Mouse (Mus musculus) small intestine, adult 2 months (tissue): ENCODE measurements around the gene Bspry. TPM values are rescaled to one million over a fixed set of nuclear protein-coding genes. Genes with fewer than 3 reads are reported as not detected.

ENCODE experiments used
- H3K27ac ChIP-seq: fragments of 200-500 bp; 2 replicates; pipeline ENCODE4 v1.5.1; 2012; ENCODE audit warnings: low read depth, low read length, control low read depth, inconsistent platforms; ENCODE audit not compliant: insufficient read depth
- H3K27me3 ChIP-seq: fragments of 200-500 bp; 2 replicates; pipeline ENCODE4 v1.6.1; 2012; ENCODE audit warnings: mild to moderate bottlenecking, moderate library complexity, low read length, inconsistent platforms; ENCODE audit not compliant: control insufficient read depth, insufficient read depth
- H3K36me3 ChIP-seq: fragments of 200-500 bp; 2 replicates; pipeline ENCODE4 v1.6.1; 2012; ENCODE audit warnings: mild to moderate bottlenecking, low read length, control low read depth, inconsistent platforms; ENCODE audit not compliant: control insufficient read depth, insufficient read depth
- H3K4me1 ChIP-seq: fragments of 200-500 bp; 2 replicates; pipeline ENCODE4 v1.6.1; 2012; ENCODE audit warnings: low read length, inconsistent platforms, mixed read lengths; ENCODE audit not compliant: control insufficient read depth, insufficient read depth, insufficient read length
- H3K4me3 ChIP-seq: fragments of 200-500 bp; 2 replicates; pipeline ENCODE4 v1.5.1; 2012; ENCODE audit warnings: low read depth, mild to moderate bottlenecking, control low read depth, inconsistent platforms, low read length, moderate library complexity
- CTCF ChIP-seq: fragments of 200-500 bp; IDR thresholded peaks from 2 replicates; pipeline ENCODE4 v1.5.1; 2012; ENCODE audit warnings: low read depth, mild to moderate bottlenecking, control low read depth, inconsistent platforms, low read length, moderate library complexity, mixed read lengths; ENCODE audit not compliant: insufficient replicate concordance, insufficient read length; ENCODE audit errors: extremely low read depth
- POLR2A ChIP-seq: fragments of 200-500 bp; IDR thresholded peaks from 2 replicates; pipeline ENCODE4 v1.6.1; 2012; ENCODE audit warnings: low read depth, mild to moderate bottlenecking, control low read depth, inconsistent platforms, low read length, moderate library complexity
- WGBS: fragments of 180-500 bp; shearing (Covaris S2); methylation state at CpG from one replicate; pipeline ENCODE4 v1.1.7; 2018; 5-methylcytosine and 5-hydroxymethylcytosine counted together
- polyA plus RNA-seq: library from polyadenylated mRNA; depleted of rRNA; stranded (reverse); fragments of >200 nt; gene quantifications from 2 replicates; pipeline ENCODE4 v1.2.3, GENCODE M21; 2012; rRNA removed

The Bspry gene
- polyA plus RNA-seq, 1 experiment = 104 TPM

- no peaks in the 10 kb centered on the region for H3K27me3 ChIP-seq
- TF ChIP-seq POLR2A (no peak), CTCF (no peak)
- H3K4me1 ChIP-seq = no peaks in the 10 kb centered on the region
- no peak overlapping the region for H3K27ac ChIP-seq
- 81% methylated on average over 3 of the region's 3 CpGs for WGBS
- no peak overlapping the region for H3K4me3 ChIP-seq
- H3K36me3 ChIP-seq = no peaks in the 10 kb centered on the region
Measured at GRCm38 (mm10) chr4:62541802-62542201, 61.9 kb downstream of the Bspry start.

- 86% methylated on average over 6 of the region's 6 CpGs for WGBS
- no peaks in the 10 kb centered on the region for H3K36me3 ChIP-seq
- TF ChIP-seq CTCF (no peak), POLR2A (no peak)
Measured at GRCm38 (mm10) chr4:62543782-62544181, 63.9 kb downstream of the Bspry start.

GRCm38 (mm10) chr4:62544801-62545200, 64.9 kb downstream of the Bspry start:
- no peak overlapping the region for H3K27ac ChIP-seq
- no peaks in the 10 kb centered on the region for H3K27me3 ChIP-seq
- TF ChIP-seq POLR2A (no peak), CTCF (no peak)
- no peaks in the 10 kb centered on the region for H3K36me3 ChIP-seq
- no peaks in the 10 kb centered on the region for H3K4me1 ChIP-seq
- H3K4me3 ChIP-seq = no peak overlapping the region

More at GRCm38 (mm10) chr4:62543782-62544181, 63.9 kb downstream of the Bspry start:
- Histone ChIP-seq H3K27me3 (no peaks in the 10 kb centered on the region), H3K4me1 (no peaks in the 10 kb centered on the region), H3K4me3 (no peak overlapping the region), H3K27ac (no peak overlapping the region)

Other genes with a start within 250 kb of the Bspry start
- 0.03 and 0.19 TPM in 2 replicates for gene Zfp37, start 249.0 kb upstream of the Bspry start, polyA plus RNA-seq
- gene Slc31a2, start 217.5 kb upstream of the Bspry start, polyA plus RNA-seq = 8.8 and 10.4 TPM in 2 replicates
- 13.6 and 21.6 TPM in 2 replicates for gene Fkbp15, start 119.5 kb upstream of the Bspry start, polyA plus RNA-seq
- gene Slc31a1, start 119.3 kb upstream of the Bspry start, polyA plus RNA-seq = 18.2 and 40.3 TPM in 2 replicates
- gene Cdc26, start 71.4 kb upstream of the Bspry start, polyA plus RNA-seq = 3.5 and 6.6 TPM in 2 replicates
- 2.1 and 3.5 TPM in 2 replicates for gene Prpf4, start 71.3 kb upstream of the Bspry start, polyA plus RNA-seq
- gene Rnf183, start 44.8 kb upstream of the Bspry start, polyA plus RNA-seq = 2.3 and 6.1 TPM in 2 replicates
- 0.43 and 0.62 TPM in 2 replicates for gene Wdr31, start 9.2 kb upstream of the Bspry start, polyA plus RNA-seq
- 63.6 and 68.4 TPM in 2 replicates for gene Hdhd3, start 23.4 kb downstream of the Bspry start, polyA plus RNA-seq
- 110 and 142 TPM in 2 replicates for gene Alad, start 39.9 kb downstream of the Bspry start, polyA plus RNA-seq
- 5.6 and 8.9 TPM in 2 replicates for gene Pole3, start 45.0 kb downstream of the Bspry start, polyA plus RNA-seq
- gene 4933430I17Rik, start 45.3 kb downstream of the Bspry start, polyA plus RNA-seq = 0.14 TPM in 1 of 2 replicates, not detected in the other
- 30.3 and 45.8 TPM in 2 replicates for gene Rgs3, start 79.8 kb downstream of the Bspry start, polyA plus RNA-seq